9 mouse cellular contexts compared by ENCODE assay signal in the genomic region with DNA sequence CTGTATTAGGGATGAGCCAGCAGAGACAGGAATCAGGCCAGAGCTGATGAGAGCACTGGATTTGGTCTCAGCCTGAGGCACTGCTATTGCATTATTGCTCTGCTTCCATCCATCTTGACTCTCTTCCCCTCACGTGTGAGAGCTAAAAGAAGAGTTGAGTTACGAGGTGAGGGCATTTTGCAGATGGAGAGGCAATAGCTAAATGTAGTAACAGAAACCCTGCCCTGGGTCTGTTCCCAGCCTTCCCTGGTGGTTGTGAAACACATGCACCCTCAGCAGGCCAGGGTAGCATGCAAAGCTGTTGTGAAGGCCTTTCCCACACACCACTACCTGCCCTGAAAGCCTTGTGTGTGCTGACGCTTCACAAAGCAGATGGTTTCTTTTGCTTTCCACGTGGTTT.
DNase-seq lines count a peak whose midpoint lies in the region; ATAC-seq and TF ChIP-seq lines count a peak whose summit lies in the region.
"Had no signal": no experiment of that assay in that cellular context is flagged by ENCODE, and none has a peak within 500 bp of the region (broad histone marks: within the 10 kb centered on the region; RNA-seq: fewer than 3 reads in every experiment).

No protein-coding gene starts in this region.

- no peaks in the 10 kb centered on the region for H3K27me3 ChIP-seq in forebrain, embryonic 13.5 days
- no peaks in the 10 kb centered on the region for H3K27me3 ChIP-seq in forebrain, postnatal 0 days (ENCODE audit: insufficient read depth, low read length)
- no peaks in the 10 kb centered on the region for H3K27me3 ChIP-seq in limb, embryonic 13.5 days
- peaks cover 8% of the 10 kb centered on the region; the same call in 1 of the 2 replicates for H3K27me3 ChIP-seq in limb, embryonic 10.5 days (ENCODE audit: low read depth, poor library complexity, severe bottlenecking)
- H3K27me3 ChIP-seq in heart, embryonic 16.5 days (ENCODE audit: control insufficient read depth, insufficient read depth, low read length): no peaks in the 10 kb centered on the region

- 0 out of 2 replicates have a peak overlapping the region, but pooled peaks have one; percentile 4 for H3K27ac ChIP-seq in forebrain, embryonic 13.5 days
- H3K27ac ChIP-seq in forebrain, postnatal 0 days (ENCODE audit: low read depth, low read length): no peak overlapping the region
- peak overlapping the region; percentile 22; the same call in 1 of the 2 replicates for H3K27ac ChIP-seq in limb, embryonic 13.5 days
- H3K27ac ChIP-seq in limb, embryonic 10.5 days: no peak overlapping the region
- H3K27ac ChIP-seq in heart, embryonic 16.5 days (ENCODE audit: low read length): peak overlapping the region; percentile 5
- H3K27ac ChIP-seq: macrophage had no signal

- 78% methylated on average over 4 of the region's 4 CpGs for WGBS in forebrain, embryonic 13.5 days
- 54% methylated on average over 4 of the region's 4 CpGs for WGBS in forebrain, postnatal 0 days
- WGBS in limb, embryonic 13.5 days: 49% methylated on average over 4 of the region's 4 CpGs
- WGBS in limb, embryonic 10.5 days: 66% methylated on average over 4 of the region's 4 CpGs
- whole genome bisulfite sequencing in heart, embryonic 16.5 days: 55% methylated on average over 4 of the region's 4 CpGs

- peaks cover 25% of the 10 kb centered on the region for H3K4me1 ChIP-seq in forebrain, embryonic 13.5 days
- no peaks in the 10 kb centered on the region for H3K4me1 ChIP-seq in forebrain, postnatal 0 days (ENCODE audit: insufficient read depth)
- peaks cover 49% of the 10 kb centered on the region for H3K4me1 ChIP-seq in limb, embryonic 13.5 days
- H3K4me1 ChIP-seq in limb, embryonic 10.5 days: no peaks in the 10 kb centered on the region
- H3K4me1 ChIP-seq in heart, embryonic 16.5 days (ENCODE audit: control insufficient read depth, insufficient read depth, low read length): peaks cover 44% of the 10 kb centered on the region

- no peak for TF ChIP-seq CTCF in forebrain, postnatal 0 days (IDR thresholded peaks at IDR 0.05; ENCODE audit: low read depth)

- no peak overlapping the region for H3K4me2 ChIP-seq in forebrain, embryonic 13.5 days
- no peak overlapping the region for H3K4me2 ChIP-seq in forebrain, postnatal 0 days (ENCODE audit: low read depth)
- H3K4me2 ChIP-seq in limb, embryonic 13.5 days (replicated peaks): no peak overlapping the region
- H3K4me2 ChIP-seq in heart, embryonic 16.5 days (ENCODE audit: low read depth, low read length): no peak overlapping the region

- no peaks in the 10 kb centered on the region for H3K36me3 ChIP-seq in forebrain, embryonic 13.5 days (ENCODE audit: poor library complexity, severe bottlenecking)
- H3K36me3 ChIP-seq in forebrain, postnatal 0 days (ENCODE audit: insufficient read depth): no peaks in the 10 kb centered on the region
- H3K36me3 ChIP-seq in limb, embryonic 13.5 days: no peaks in the 10 kb centered on the region
- no peaks in the 10 kb centered on the region for H3K36me3 ChIP-seq in limb, embryonic 10.5 days
- H3K36me3 ChIP-seq in heart, embryonic 16.5 days (ENCODE audit: control insufficient read depth, insufficient read depth): no peaks in the 10 kb centered on the region

- no peak overlapping the region for H3K9ac ChIP-seq in forebrain, embryonic 13.5 days
- no peak overlapping the region for H3K9ac ChIP-seq in forebrain, postnatal 0 days
- H3K9ac ChIP-seq in limb, embryonic 13.5 days: no peak overlapping the region
- no peak overlapping the region for H3K9ac ChIP-seq in heart, embryonic 16.5 days (ENCODE audit: low read length)

- no peak overlapping the region for H3K4me3 ChIP-seq in forebrain, embryonic 13.5 days
- H3K4me3 ChIP-seq in forebrain, postnatal 0 days (ENCODE audit: low read depth, low read length): no peak overlapping the region
- H3K4me3 ChIP-seq in limb, embryonic 13.5 days: no peak overlapping the region
- no peak overlapping the region for H3K4me3 ChIP-seq in limb, embryonic 10.5 days
- H3K4me3 ChIP-seq in heart, embryonic 16.5 days (ENCODE audit: low read length): no peak overlapping the region

- no peak for ATAC-seq in forebrain, embryonic 13.5 days
- ATAC-seq in forebrain, postnatal 0 days: no peak
- no peak for ATAC-seq in limb, embryonic 13.5 days (ENCODE audit: low FRiP score, low read depth)
- ATAC-seq in heart, embryonic 16.5 days (replicated peaks; ENCODE audit: extremely low read depth, insufficient read depth, low FRiP score): no peak

- no peaks in the 10 kb centered on the region for H3K9me3 ChIP-seq in forebrain, embryonic 13.5 days (replicated peaks)
- H3K9me3 ChIP-seq in forebrain, postnatal 0 days (ENCODE audit: low read length): no peaks in the 10 kb centered on the region
- H3K9me3 ChIP-seq in limb, embryonic 13.5 days: no peaks in the 10 kb centered on the region
- H3K9me3 ChIP-seq in limb, embryonic 10.5 days (replicated peaks): no peaks in the 10 kb centered on the region
- H3K9me3 ChIP-seq in heart, embryonic 16.5 days (replicated peaks; ENCODE audit: control insufficient read depth, low read length): no peaks in the 10 kb centered on the region

- no peak for DNase-seq in forebrain, postnatal 0 days
- no peak for DNase-seq in limb, embryonic 10.5 days (ENCODE audit: low spot score)
- peak; percentile 73 for DNase-seq in fat pad, adult 2 months (ENCODE audit: extremely low read depth, low read depth, low spot score)
- DNase-seq in thymus, postnatal 36 days: no peak
- DNase-seq: kidney, adult 11 months had no signal

Comparison
In these comparisons a context has a peak if more than half of its experiments do, and no peak if none do; other contexts are left out.
1. H3K27ac ChIP-seq: peak in forebrain, embryonic 13.5 days (single experiment), limb, embryonic 13.5 days (single experiment) and heart, embryonic 16.5 days (single experiment); none in forebrain, postnatal 0 days (single experiment) and limb, embryonic 10.5 days (single experiment).